Mouse (Mus musculus) retina, embryonic 14.5 days (tissue): ENCODE measurements around the gene Rrp12.

Experiments
- DNase-seq: peaks from one replicate; pipeline ENCODE4 v3.0.0-alpha.2; 2015; ENCODE audit warnings: low spot score

Gene Rrp12

GRCm38 (mm10) chr19:41829381-41830105, 66.4 kb downstream of the Rrp12 start, which contains the start of gene Frat1:
Frat1 (plus strand) TSS chr19:41829970.
- DNase-seq, result peak; percentile 91

DNA sequence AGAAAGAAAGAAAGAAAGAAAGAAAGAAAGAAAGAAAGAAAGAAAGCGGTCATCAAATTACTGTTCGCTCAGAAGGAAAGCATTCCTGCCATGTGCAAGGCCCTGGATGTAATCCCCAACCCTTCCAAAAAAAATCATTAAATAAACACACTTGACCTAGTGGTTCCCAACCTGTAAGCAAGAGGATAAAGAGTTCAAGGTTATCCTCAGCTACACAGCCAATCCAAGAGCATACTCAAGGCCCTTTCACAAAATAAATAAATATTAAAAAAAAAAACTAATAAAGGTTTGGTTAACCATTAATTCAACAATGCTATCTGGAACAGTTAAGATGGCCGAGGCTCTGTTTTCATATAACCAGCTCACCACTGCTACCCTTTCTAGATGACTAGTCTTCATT, 67.0 kb downstream of the Rrp12 start:
- DNase-seq, result no peak

DNA sequence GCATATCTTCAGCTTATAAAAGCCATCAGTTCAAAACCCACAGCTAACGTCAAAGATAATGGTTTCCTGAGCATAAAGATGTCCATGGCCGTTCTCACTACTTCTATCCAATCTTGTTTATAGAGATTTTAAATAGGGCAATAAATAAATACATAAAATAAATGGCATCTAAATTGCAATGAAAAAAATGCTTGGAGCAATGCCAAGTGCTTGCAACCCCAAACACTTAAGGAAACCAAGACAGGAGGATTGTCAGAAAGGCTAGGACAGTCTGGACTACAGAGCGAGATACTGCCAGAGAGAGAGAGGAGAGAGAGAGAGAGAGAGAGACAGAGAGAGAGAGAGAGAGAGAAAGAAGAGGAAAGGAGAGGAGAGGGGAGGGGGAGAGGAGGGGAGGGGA, 69.4 kb downstream of the Rrp12 start:
- DNase-seq, result no peak

GRCm38 (mm10) chr19:41824950-41825349, 71.0 kb downstream of the Rrp12 start:
- no peak for DNase-seq

DNA sequence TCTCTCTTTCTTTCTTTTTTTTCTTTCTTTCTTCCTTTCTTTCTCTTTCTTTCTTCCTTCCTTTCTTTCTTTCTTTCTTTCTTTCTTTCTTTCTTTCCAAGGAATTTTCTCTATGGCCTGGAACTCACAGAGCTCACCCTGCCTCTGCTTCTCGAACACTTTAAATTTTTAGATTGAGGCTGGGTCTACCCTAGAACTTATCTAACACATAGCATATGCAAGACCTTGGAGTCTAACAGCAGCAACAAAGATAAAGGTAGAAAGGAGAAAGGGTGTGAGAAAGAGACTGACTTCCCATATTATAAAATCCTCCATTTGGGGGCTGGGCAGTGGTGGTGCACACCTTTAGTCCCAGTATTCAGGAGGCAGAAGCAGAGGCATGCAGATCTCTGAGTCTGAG, 73.4 kb downstream of the Rrp12 start:
- DNase-seq, result no peak

DNA sequence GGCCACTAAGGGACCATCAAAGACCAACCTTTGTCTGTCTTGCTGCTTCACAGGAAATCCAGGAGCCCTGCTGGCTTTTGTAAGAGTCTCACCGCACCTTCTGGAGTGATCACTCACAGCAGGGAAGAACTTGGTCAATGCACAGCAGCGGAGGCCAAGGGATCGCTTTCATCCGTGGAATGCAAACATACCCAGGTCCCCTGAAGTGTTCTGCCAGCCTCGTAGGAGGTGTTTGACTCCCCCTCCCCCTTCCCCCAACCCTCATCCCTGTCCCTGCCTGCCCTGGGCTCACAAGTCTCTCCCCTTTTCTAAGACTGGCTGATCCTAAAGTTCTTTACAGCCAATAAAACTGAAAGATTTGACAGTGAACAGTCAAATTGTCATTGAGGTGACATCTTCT, 74.5 kb downstream of the Rrp12 start:
- DNase-seq, result no peak

DNA sequence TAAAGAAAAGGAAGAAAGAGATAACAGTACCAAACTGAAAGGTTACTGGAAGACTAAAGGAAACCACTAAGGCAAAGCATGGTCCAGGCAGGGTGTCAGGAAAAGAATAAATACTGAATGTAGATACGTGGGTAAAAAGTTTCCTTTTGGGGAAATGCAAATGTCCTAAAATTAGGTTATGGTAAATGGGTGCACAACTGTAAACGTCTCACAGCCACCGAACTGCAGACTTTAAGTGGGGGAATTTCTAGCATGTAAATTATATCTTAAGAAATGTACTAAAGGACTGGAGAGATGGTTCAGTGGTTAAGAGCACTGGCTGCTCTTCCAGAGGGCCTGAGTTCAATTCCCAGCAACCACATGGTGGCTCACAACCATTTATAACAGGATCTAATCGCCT, 77.2 kb downstream of the Rrp12 start:
- no peak for DNase-seq

GRCm38 (mm10) chr19:41817325-41817724, 78.6 kb downstream of the Rrp12 start:
- no peak for DNase-seq

DNA sequence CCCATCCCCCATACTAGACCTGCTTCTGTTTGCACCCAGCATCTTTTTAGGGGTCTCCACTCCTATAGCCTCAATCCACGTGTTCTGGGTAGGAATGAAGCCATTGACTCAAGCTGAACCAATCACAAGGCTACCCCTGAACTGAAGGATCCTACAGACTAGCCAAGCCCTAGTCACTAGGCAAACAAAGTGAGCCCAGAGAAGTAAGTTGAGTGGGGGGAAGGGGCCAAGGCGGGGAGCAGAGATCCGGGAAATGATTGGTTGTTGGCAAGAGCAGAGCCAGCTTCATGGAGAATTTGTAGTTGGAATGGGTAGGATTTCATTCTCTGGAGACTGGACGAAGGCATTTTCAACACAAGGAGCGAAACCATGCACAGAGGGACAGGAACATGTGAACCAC, 79.1 kb downstream of the Rrp12 start:
- DNase-seq, result no peak

- DNase-seq, result no peak
These were observed 79.6 kb downstream of the Rrp12 start for GRCm38 (mm10) chr19:41816410-41816809.

DNA sequence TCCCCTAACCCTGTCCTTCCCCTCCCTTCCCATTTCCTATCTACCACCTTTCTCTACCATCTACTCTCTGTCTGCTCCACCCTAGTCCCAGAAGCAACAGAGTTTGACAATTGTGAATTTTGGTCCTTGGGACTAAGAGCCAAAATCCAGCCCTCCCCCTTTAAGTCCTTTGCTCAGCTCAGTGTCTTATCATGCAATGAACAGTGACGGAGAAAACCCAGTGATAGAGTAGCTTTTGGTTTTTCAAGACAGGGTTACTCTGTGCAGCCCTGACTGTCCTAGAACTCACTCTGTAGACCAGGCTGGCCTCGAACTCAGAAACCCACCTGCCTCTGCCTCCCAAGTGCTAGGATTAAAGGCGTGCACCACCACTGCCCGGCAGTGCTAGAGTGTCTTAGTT, 82.6 kb downstream of the Rrp12 start:
- DNase-seq, result no peak
